17 mouse cellular contexts compared by ENCODE assay signal in the genomic region with DNA sequence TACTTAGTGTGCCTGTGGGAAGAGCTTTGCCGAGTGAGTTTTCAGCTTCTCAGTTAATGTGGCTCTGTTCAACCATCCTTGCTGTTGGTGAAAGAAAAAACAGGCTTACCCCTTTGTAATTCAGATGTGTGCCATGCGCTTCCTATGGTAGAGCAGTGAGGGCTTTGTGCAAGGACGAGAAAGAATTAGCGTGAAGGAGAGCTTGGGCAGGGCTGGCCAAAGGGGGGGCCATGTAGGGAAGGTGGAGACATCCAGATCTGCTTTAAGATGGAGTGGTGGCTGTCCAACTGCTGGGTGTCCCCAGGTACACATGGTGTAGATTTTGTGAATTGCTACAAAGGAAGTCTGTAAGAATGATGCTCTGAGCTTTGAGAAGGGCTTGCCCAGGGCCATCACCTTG. TPM values are rescaled to one million over a fixed set of nuclear protein-coding genes. Genes with fewer than 3 reads are reported as not detected.
DNase-seq lines count a peak whose midpoint lies in the region; ATAC-seq and TF ChIP-seq lines count a peak whose summit lies in the region.
"Had no signal": no experiment of that assay in that cellular context is flagged by ENCODE, and none has a peak within 500 bp of the region (broad histone marks: within the 10 kb centered on the region; RNA-seq: fewer than 3 reads in every experiment).

No protein-coding gene starts in this region.

- TF ChIP-seq CTCF in hindbrain, postnatal 0 days (IDR thresholded peaks at IDR 0.05; ENCODE audit: low read depth): no peak
- no peak for TF ChIP-seq CTCF in kidney, adult 2 months (conservative IDR thresholded peaks at IDR 0.05; ENCODE audit: insufficient read depth, insufficient read length, low read depth, low read length)

- no peak for ATAC-seq in hindbrain, postnatal 0 days
- ATAC-seq in neural tube, embryonic 14.5 days (ENCODE audit: low read depth): peak; percentile 24; the same call in 1 of the 2 replicates
- ATAC-seq: inflammation-experienced regulatory T-cells, adult 6 months; lung, postnatal 0 days had no signal

- no peak for TF ChIP-seq POLR2A in kidney, adult 2 months (IDR thresholded peaks at IDR 0.05; ENCODE audit: low read depth, low read length)

- 0 out of 2 replicates have a peak, but pooled peaks cover 3% of the 10 kb centered on the region for H3K36me3 ChIP-seq in heart, embryonic 10.5 days
- 0 out of 2 replicates have a peak, but pooled peaks cover under 1% of the 10 kb centered on the region for H3K36me3 ChIP-seq in hindbrain, embryonic 10.5 days
- H3K36me3 ChIP-seq in hindbrain, postnatal 0 days (ENCODE audit: insufficient read depth, low read length): no peaks in the 10 kb centered on the region
- H3K36me3 ChIP-seq in neural tube, embryonic 14.5 days (ENCODE audit: control insufficient read depth, insufficient read depth, low read length): no peaks in the 10 kb centered on the region
- H3K36me3 ChIP-seq in kidney, adult 2 months (ENCODE audit: control insufficient read depth, insufficient read depth, low read length): no peaks in the 10 kb centered on the region
- H3K36me3 ChIP-seq: liver, embryonic 15.5 days had no signal

- no peak for DNase-seq in heart, embryonic 10.5 days (ENCODE audit: low spot score)
- DNase-seq in heart, postnatal 36 days: no peak
- no peak for DNase-seq in hindbrain, embryonic 10.5 days (ENCODE audit: low spot score)
- DNase-seq in hindbrain, postnatal 0 days (ENCODE audit: low spot score): no peak
- no peak for DNase-seq in neural tube, embryonic 10.5 days (ENCODE audit: extremely low spot score, low spot score)
- no peak for DNase-seq in kidney, adult 2 months
- no peak for DNase-seq in urinary bladder, postnatal 4 days (ENCODE audit: low spot score in 2 of 2)
- DNase-seq: cerebellum, adult 11-12 months; cerebellum, postnatal 25 days; right cerebral cortex, adult 18-20 months had no signal

- no peak overlapping the region for H3K9ac ChIP-seq in hindbrain, postnatal 0 days (replicated peaks; ENCODE audit: low read length)
- no peak overlapping the region for H3K9ac ChIP-seq in neural tube, embryonic 14.5 days (replicated peaks; ENCODE audit: low read depth, low read length)
- H3K9ac ChIP-seq: kidney, embryonic 15.5 days; liver, embryonic 15.5 days had no signal

- no peak overlapping the region for H3K4me3 ChIP-seq in heart, embryonic 10.5 days
- no peak overlapping the region for H3K4me3 ChIP-seq in hindbrain, embryonic 10.5 days
- H3K4me3 ChIP-seq in hindbrain, postnatal 0 days (ENCODE audit: low read length): no peak overlapping the region
- no peak overlapping the region for H3K4me3 ChIP-seq in neural tube, embryonic 14.5 days (ENCODE audit: low read depth, low read length)
- no peak overlapping the region for H3K4me3 ChIP-seq in kidney, adult 2 months (ENCODE audit: insufficient read depth, low read depth, low read length)
- H3K4me3 ChIP-seq: embryonic facial prominence, embryonic 10.5 days; kidney, embryonic 15.5 days; liver, embryonic 15.5 days; myocyte had no signal

- no peak overlapping the region for H3K4me2 ChIP-seq in hindbrain, postnatal 0 days (ENCODE audit: low read depth, low read length)
- H3K4me2 ChIP-seq in neural tube, embryonic 14.5 days (ENCODE audit: low read depth, low read length): no peak overlapping the region
- H3K4me2 ChIP-seq: kidney, embryonic 15.5 days; liver, embryonic 15.5 days had no signal

- WGBS in heart, embryonic 10.5 days: 78% methylated on average over 4 of the region's 4 CpGs
- 60% methylated on average over 4 of the region's 4 CpGs for WGBS in hindbrain, embryonic 10.5 days
- 47% methylated on average over 4 of the region's 4 CpGs for WGBS in hindbrain, postnatal 0 days
- 30% methylated on average over 4 of the region's 4 CpGs for WGBS in neural tube, embryonic 14.5 days
- 89% methylated on average over 4 of the region's 4 CpGs for WGBS in kidney, adult 2 months

- no peaks in the 10 kb centered on the region for H3K9me3 ChIP-seq in heart, embryonic 10.5 days
- H3K9me3 ChIP-seq in hindbrain, embryonic 10.5 days: no peaks in the 10 kb centered on the region
- no peaks in the 10 kb centered on the region for H3K9me3 ChIP-seq in hindbrain, postnatal 0 days (ENCODE audit: low read length)
- no peaks in the 10 kb centered on the region for H3K9me3 ChIP-seq in neural tube, embryonic 14.5 days (ENCODE audit: control insufficient read depth, low read length)
- H3K9me3 ChIP-seq: embryonic facial prominence, embryonic 10.5 days; kidney, embryonic 15.5 days; liver, embryonic 15.5 days had no signal

- intact Hi-C loops in heart, postnatal 36 days (cut with DNase I): no loop called here

- peaks cover 83% of the 10 kb centered on the region for H3K4me1 ChIP-seq in heart, embryonic 10.5 days
- H3K4me1 ChIP-seq in hindbrain, embryonic 10.5 days (replicated peaks): peaks cover 33% of the 10 kb centered on the region
- H3K4me1 ChIP-seq in hindbrain, postnatal 0 days (ENCODE audit: insufficient read depth, low read length): peaks cover 5% of the 10 kb centered on the region; the same call in 1 of the 2 replicates
- no peaks in the 10 kb centered on the region for H3K4me1 ChIP-seq in neural tube, embryonic 14.5 days (ENCODE audit: control insufficient read depth, insufficient read depth, low read length)
- H3K4me1 ChIP-seq in kidney, adult 2 months (ENCODE audit: control insufficient read depth, insufficient read depth, low read length): peaks cover 18% of the 10 kb centered on the region

- H3K27me3 ChIP-seq in heart, embryonic 10.5 days (ENCODE audit: insufficient read depth, poor library complexity, severe bottlenecking): no peaks in the 10 kb centered on the region
- H3K27me3 ChIP-seq in hindbrain, embryonic 10.5 days (ENCODE audit: insufficient read depth, poor library complexity, severe bottlenecking): no peaks in the 10 kb centered on the region
- H3K27me3 ChIP-seq in hindbrain, postnatal 0 days (ENCODE audit: insufficient read depth, low read length): no peaks in the 10 kb centered on the region
- no peaks in the 10 kb centered on the region for H3K27me3 ChIP-seq in neural tube, embryonic 14.5 days (ENCODE audit: control insufficient read depth, insufficient read depth, low read length)
- H3K27me3 ChIP-seq in kidney, adult 2 months (replicated peaks; ENCODE audit: control insufficient read depth, insufficient read depth, low read length): no peaks in the 10 kb centered on the region
- H3K27me3 ChIP-seq: kidney, embryonic 15.5 days; liver, embryonic 15.5 days had no signal

- H3K27ac ChIP-seq in heart, embryonic 10.5 days: peak overlapping the region; percentile 75; the same call in 1 of the 2 replicates
- H3K27ac ChIP-seq in hindbrain, embryonic 10.5 days: 0 out of 2 replicates have a peak overlapping the region, but pooled peaks have one; percentile 23
- H3K27ac ChIP-seq in hindbrain, postnatal 0 days: no peak overlapping the region
- no peak overlapping the region for H3K27ac ChIP-seq in neural tube, embryonic 14.5 days (ENCODE audit: low read depth, low read length)
- no peak overlapping the region for H3K27ac ChIP-seq in kidney, adult 2 months (ENCODE audit: insufficient read depth, low read depth, low read length)
- H3K27ac ChIP-seq: embryonic facial prominence, embryonic 10.5 days; kidney, embryonic 15.5 days; liver, embryonic 15.5 days had no signal

RNA-seq across cellular contexts. Expression of a gene that starts 29.9 kb away (rescaled TPM):
- 65.1 and 67.2 TPM in 2 replicates for polyA plus RNA-seq in heart, embryonic 10.5 days (2016; fragmentation: Nextera tagmentation; extraction: Ambion mirVana)
- total RNA-seq in heart, postnatal 36 days (2021): 10 to 100 TPM; 29.5 to 32.5 TPM
- 26.6 and 28.6 TPM in 2 replicates for polyA plus RNA-seq in hindbrain, embryonic 10.5 days (2016; fragmentation: Nextera tagmentation; extraction: Ambion mirVana)
- 11.4 and 13.1 TPM in 2 replicates for total RNA-seq in hindbrain, postnatal 0 days (2014; rRNA removed)
- 8.4 and 8.8 TPM in 2 replicates for polyA plus RNA-seq in hindbrain, postnatal 0 days (2015; fragmentation: Nextera tagmentation; extraction: Ambion mirVana)
- polyA plus RNA-seq in neural tube, embryonic 14.5 days (2014; fragmentation: Nextera tagmentation; extraction: Ambion mirVana): 7.0 and 14.7 TPM in 2 replicates
- 15.9 and 20.2 TPM in 2 replicates for polyA plus RNA-seq in kidney, adult 2 months (2012; rRNA removed)

Comparison
In these comparisons a context has a peak if more than half of its experiments do, and no peak if none do; other contexts are left out.
1. H3K27ac ChIP-seq: peak in heart, embryonic 10.5 days (single experiment) and hindbrain, embryonic 10.5 days (single experiment); none in hindbrain, postnatal 0 days (single experiment), neural tube, embryonic 14.5 days (single experiment) and kidney, adult 2 months (single experiment).